In the genomic region with DNA sequence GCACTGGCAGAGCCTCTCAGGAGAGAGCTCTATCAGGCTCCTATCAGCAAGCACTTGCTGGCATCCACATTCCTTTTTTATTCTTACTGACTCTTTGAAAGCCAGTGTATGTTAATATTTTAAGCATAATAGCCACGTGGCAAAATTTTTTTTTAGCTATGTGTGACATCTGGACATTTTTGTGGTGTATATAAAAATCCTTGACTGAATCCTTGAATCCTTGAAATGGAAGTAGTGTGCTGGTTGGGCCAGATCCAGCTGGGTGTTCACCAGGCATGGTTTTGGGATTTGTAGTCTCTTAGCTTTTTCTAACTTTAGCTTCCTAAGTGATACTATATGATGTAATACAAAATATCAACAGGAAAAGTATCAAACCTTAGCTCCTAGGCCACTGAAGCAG, we compare ENCODE assay signal across 22 mouse cellular contexts. TPM values are rescaled to one million over a fixed set of nuclear protein-coding genes. Genes with fewer than 3 reads are reported as not detected.
DNase-seq lines count a peak whose midpoint lies in the region; ATAC-seq and TF ChIP-seq lines count a peak whose summit lies in the region.
"Had no signal": no experiment of that assay in that cellular context is flagged by ENCODE, and none has a peak within 500 bp of the region (broad histone marks: within the 10 kb centered on the region; RNA-seq: fewer than 3 reads in every experiment).

No protein-coding gene starts in this region.

- intact Hi-C loops in left cerebral cortex, postnatal 25 days (cut with DNase I) = no loop called here

- H3K27me3 ChIP-seq in forebrain, postnatal 0 days (ENCODE audit: insufficient read depth, low read length) = no peaks in the 10 kb centered on the region
- no peaks in the 10 kb centered on the region for H3K27me3 ChIP-seq in forebrain, embryonic 13.5 days
- no peaks in the 10 kb centered on the region for H3K27me3 ChIP-seq in limb, embryonic 14.5 days (ENCODE audit: control insufficient read depth, insufficient read depth, low read length)
- H3K27me3 ChIP-seq in limb, embryonic 10.5 days (ENCODE audit: low read depth, poor library complexity, severe bottlenecking) = no peaks in the 10 kb centered on the region
- H3K27me3 ChIP-seq: embryonic facial prominence, embryonic 12.5 days; kidney, embryonic 15.5 days; limb, embryonic 13.5 days; megakaryocyte, embryonic 14.5 days; midbrain, embryonic 15.5 days; neural tube, embryonic 15.5 days had no signal

- no peak overlapping the region for H3K4me3 ChIP-seq in forebrain, postnatal 0 days (ENCODE audit: low read depth, low read length)
- H3K4me3 ChIP-seq in forebrain, embryonic 13.5 days = no peak overlapping the region
- no peak overlapping the region for H3K4me3 ChIP-seq in limb, embryonic 14.5 days (replicated peaks; ENCODE audit: low read length)
- no peak overlapping the region for H3K4me3 ChIP-seq in limb, embryonic 10.5 days
- H3K4me3 ChIP-seq: embryonic facial prominence, embryonic 12.5 days; hindbrain, embryonic 10.5 days; kidney, embryonic 15.5 days; limb, embryonic 13.5 days; megakaryocyte, embryonic 14.5 days; midbrain, embryonic 15.5 days; neural tube, embryonic 15.5 days had no signal

- peaks cover 26% of the 10 kb centered on the region for H3K36me3 ChIP-seq in forebrain, postnatal 0 days (ENCODE audit: insufficient read depth)
- peaks cover 42% of the 10 kb centered on the region for H3K36me3 ChIP-seq in forebrain, embryonic 13.5 days (ENCODE audit: poor library complexity, severe bottlenecking)
- peaks cover 23% of the 10 kb centered on the region for H3K36me3 ChIP-seq in limb, embryonic 14.5 days (ENCODE audit: control insufficient read depth, insufficient read depth, low read length)
- H3K36me3 ChIP-seq in limb, embryonic 10.5 days = peaks cover 48% of the 10 kb centered on the region

- WGBS in forebrain, postnatal 0 days = 56% methylated on average over 1 of the region's 1 CpGs
- WGBS in forebrain, embryonic 13.5 days = 78% methylated on average over 1 of the region's 1 CpGs
- WGBS in limb, embryonic 14.5 days = 57% methylated on average over 1 of the region's 1 CpGs
- WGBS in limb, embryonic 10.5 days = 69% methylated on average over 1 of the region's 1 CpGs

- TF ChIP-seq POLR2A in limb, embryonic 14.5 days (IDR thresholded peaks at IDR 0.05; ENCODE audit: borderline replicate concordance, extremely low read depth, insufficient read depth, insufficient read length) = no peak

- H3K4me1 ChIP-seq in forebrain, postnatal 0 days (ENCODE audit: insufficient read depth) = no peaks in the 10 kb centered on the region
- no peaks in the 10 kb centered on the region for H3K4me1 ChIP-seq in forebrain, embryonic 13.5 days
- H3K4me1 ChIP-seq in limb, embryonic 14.5 days (ENCODE audit: control insufficient read depth, insufficient read depth, low read length) = no peaks in the 10 kb centered on the region
- H3K4me1 ChIP-seq in limb, embryonic 10.5 days = no peaks in the 10 kb centered on the region
- H3K4me1 ChIP-seq: embryonic facial prominence, embryonic 12.5 days; hindbrain, embryonic 10.5 days; kidney, embryonic 15.5 days; midbrain, embryonic 15.5 days had no signal

- no peak overlapping the region for H3K4me2 ChIP-seq in forebrain, postnatal 0 days (ENCODE audit: low read depth)
- no peak overlapping the region for H3K4me2 ChIP-seq in forebrain, embryonic 13.5 days
- no peak overlapping the region for H3K4me2 ChIP-seq in limb, embryonic 14.5 days (replicated peaks; ENCODE audit: low read depth, low read length, severe bottlenecking)
- H3K4me2 ChIP-seq: embryonic facial prominence, embryonic 12.5 days; kidney, embryonic 15.5 days; limb, embryonic 13.5 days; midbrain, embryonic 15.5 days; neural tube, embryonic 15.5 days had no signal

- DNase-seq in forebrain, postnatal 0 days = peak; percentile 47
- DNase-seq in limb, embryonic 14.5 days (ENCODE audit: low spot score) = peak; percentile 9
- DNase-seq in limb, embryonic 10.5 days (ENCODE audit: low spot score) = no peak
- peak; percentile 45 to 87 for DNase-seq in left cerebral cortex, postnatal 25 days (ENCODE audit: low spot score in 2 of 2)
- peak; percentile 64 for DNase-seq in telencephalon, adult 2 months (ENCODE audit: low read depth, low spot score)
- DNase-seq in retina, postnatal 1 day = no peak
- DNase-seq in kidney, postnatal 10 days = no peak
- DNase-seq: B cell, adult 2 months; cerebellum, adult 9-11 months; gastrocnemius, postnatal 14 days; lung, postnatal 10 days; thymus, postnatal 25 days had no signal

- H3K27ac ChIP-seq in forebrain, postnatal 0 days (ENCODE audit: low read depth, low read length) = no peak overlapping the region
- H3K27ac ChIP-seq in forebrain, embryonic 13.5 days = no peak overlapping the region
- no peak overlapping the region for H3K27ac ChIP-seq in limb, embryonic 14.5 days (replicated peaks; ENCODE audit: low read depth, low read length)
- H3K27ac ChIP-seq in limb, embryonic 10.5 days = no peak overlapping the region
- H3K27ac ChIP-seq: embryonic facial prominence, embryonic 12.5 days; hindbrain, embryonic 10.5 days; hindbrain, postnatal 0 days; kidney, embryonic 15.5 days; limb, embryonic 13.5 days; midbrain, embryonic 15.5 days; neural tube, embryonic 15.5 days had no signal

- H3K9me3 ChIP-seq in forebrain, postnatal 0 days (ENCODE audit: low read length) = no peaks in the 10 kb centered on the region
- no peaks in the 10 kb centered on the region for H3K9me3 ChIP-seq in forebrain, embryonic 13.5 days (replicated peaks)
- H3K9me3 ChIP-seq in limb, embryonic 14.5 days (ENCODE audit: control insufficient read depth, low read length) = no peaks in the 10 kb centered on the region
- no peaks in the 10 kb centered on the region for H3K9me3 ChIP-seq in limb, embryonic 10.5 days (replicated peaks)
- H3K9me3 ChIP-seq: embryonic facial prominence, embryonic 12.5 days; hindbrain, embryonic 10.5 days; kidney, embryonic 15.5 days; limb, embryonic 13.5 days; megakaryocyte, embryonic 14.5 days; midbrain, embryonic 15.5 days; neural tube, embryonic 15.5 days had no signal

- peak; percentile 18; the same call in 1 of the 2 replicates for ATAC-seq in forebrain, postnatal 0 days
- no peak for ATAC-seq in forebrain, embryonic 13.5 days
- no peak for ATAC-seq in limb, embryonic 14.5 days (ENCODE audit: low FRiP score, low read depth)
- ATAC-seq: hindbrain, postnatal 0 days; intestine, postnatal 0 days; midbrain, embryonic 15.5 days had no signal

- TF ChIP-seq CTCF in forebrain, postnatal 0 days (IDR thresholded peaks at IDR 0.05; ENCODE audit: low read depth) = no peak

- H3K9ac ChIP-seq in forebrain, postnatal 0 days = no peak overlapping the region
- H3K9ac ChIP-seq in forebrain, embryonic 13.5 days = no peak overlapping the region
- H3K9ac ChIP-seq in limb, embryonic 14.5 days (ENCODE audit: low read depth, low read length, severe bottlenecking) = no peak overlapping the region
- H3K9ac ChIP-seq: embryonic facial prominence, embryonic 12.5 days; kidney, embryonic 15.5 days; limb, embryonic 13.5 days; midbrain, embryonic 15.5 days; neural tube, embryonic 15.5 days had no signal

RNA-seq across cellular contexts. Expression of gene Bcl2l13, which starts 32.8 kb away (rescaled TPM):
- 59.1 and 77.5 TPM in 2 replicates for total RNA-seq in forebrain, postnatal 0 days (2014; rRNA removed)
- polyA plus RNA-seq in forebrain, postnatal 0 days (2015; fragmentation: Nextera tagmentation; extraction: Ambion mirVana) = 20.6 and 21.4 TPM in 2 replicates
- 32.5 and 40.4 TPM in 2 replicates for polyA plus RNA-seq in forebrain, embryonic 13.5 days (2015; fragmentation: Nextera tagmentation; extraction: Ambion mirVana)
- polyA plus RNA-seq in limb, embryonic 14.5 days (2012; rRNA removed) = 23.7 and 28.1 TPM in 2 replicates
- polyA plus RNA-seq in limb, embryonic 14.5 days (2014; fragmentation: Nextera tagmentation; extraction: Ambion mirVana) = 27.4 and 29.1 TPM in 2 replicates
- 45.5 and 49.9 TPM in 2 replicates for polyA plus RNA-seq in limb, embryonic 10.5 days (2016; fragmentation: Nextera tagmentation; extraction: Ambion mirVana)
- 10 to 100 TPM; 45.9 to 48.5 TPM for total RNA-seq in left cerebral cortex, postnatal 25 days (2021)

RNA-seq across cellular contexts. Expression of gene Atp6v1e1, which starts 46.2 kb away (rescaled TPM):
- total RNA-seq in forebrain, postnatal 0 days (2014; rRNA removed) = 292 and 341 TPM in 2 replicates
- polyA plus RNA-seq in forebrain, postnatal 0 days (2015; fragmentation: Nextera tagmentation; extraction: Ambion mirVana) = 312 and 333 TPM in 2 replicates
- 189 and 196 TPM in 2 replicates for polyA plus RNA-seq in forebrain, embryonic 13.5 days (2015; fragmentation: Nextera tagmentation; extraction: Ambion mirVana)
- polyA plus RNA-seq in limb, embryonic 14.5 days (2012; rRNA removed) = 68.8 and 75.7 TPM in 2 replicates
- polyA plus RNA-seq in limb, embryonic 14.5 days (2014; fragmentation: Nextera tagmentation; extraction: Ambion mirVana) = 114 and 115 TPM in 2 replicates
- 99.9 and 112 TPM in 2 replicates for polyA plus RNA-seq in limb, embryonic 10.5 days (2016; fragmentation: Nextera tagmentation; extraction: Ambion mirVana)
- 100 to 1,000 TPM; 542 to 588 TPM for total RNA-seq in left cerebral cortex, postnatal 25 days (2021)

RNA-seq across cellular contexts. Expression of gene Bid, which starts 47.8 kb away (rescaled TPM):
- total RNA-seq in forebrain, postnatal 0 days (2014; rRNA removed) = 26.9 and 27.3 TPM in 2 replicates
- 38.4 and 44.9 TPM in 2 replicates for polyA plus RNA-seq in forebrain, postnatal 0 days (2015; fragmentation: Nextera tagmentation; extraction: Ambion mirVana)
- 16.9 and 21.2 TPM in 2 replicates for polyA plus RNA-seq in forebrain, embryonic 13.5 days (2015; fragmentation: Nextera tagmentation; extraction: Ambion mirVana)
- polyA plus RNA-seq in limb, embryonic 14.5 days (2012; rRNA removed) = 11.1 TPM in 2 replicates
- polyA plus RNA-seq in limb, embryonic 14.5 days (2014; fragmentation: Nextera tagmentation; extraction: Ambion mirVana) = 17.0 and 18.2 TPM in 2 replicates
- polyA plus RNA-seq in limb, embryonic 10.5 days (2016; fragmentation: Nextera tagmentation; extraction: Ambion mirVana) = 13.2 and 14.8 TPM in 2 replicates
- total RNA-seq in left cerebral cortex, postnatal 25 days (2021) = 10 to 100 TPM in 1 of 2 experiments, 1 to 10 TPM in 1; 9.4 to 10.4 TPM

Comparison
In these comparisons a context has a peak if more than half of its experiments do, and no peak if none do; other contexts are left out.
1. DNase-seq: peak in forebrain, postnatal 0 days (single experiment), limb, embryonic 14.5 days (single experiment), left cerebral cortex, postnatal 25 days (2 of 2) and telencephalon, adult 2 months (single experiment); none in limb, embryonic 10.5 days (single experiment), retina, postnatal 1 day (single experiment) and kidney, postnatal 10 days (single experiment).